Mouse (Mus musculus) limb, embryonic 10.5 days (tissue): ENCODE results near the gene Chkb. TPM values are rescaled to one million over a fixed set of nuclear protein-coding genes. Genes with fewer than 3 reads are reported as not detected.
A peak's percentile ranks its signal among the peaks of the same experiment; 100 is the strongest.

Experiments used
- DNase-seq: peaks from one replicate; pipeline ENCODE4 v3.0.0-alpha.2; 2017; ENCODE audit warnings: low spot score
- H3K27ac ChIP-seq: fragments of 300-500 bp; sonication (generic); 2 replicates; pipeline ENCODE4 v1.5.1; 2016; ENCODE audit warnings: mild to moderate bottlenecking
- H3K27me3 ChIP-seq: fragments of 300-500 bp; sonication (generic); 2 replicates; pipeline ENCODE4 v1.6.1; 2016; ENCODE audit warnings: low read depth, mild to moderate bottlenecking; ENCODE audit not compliant: poor library complexity, severe bottlenecking
- H3K36me3 ChIP-seq: fragments of 300-500 bp; sonication (generic); 2 replicates; pipeline ENCODE4 v1.6.1; 2016; ENCODE audit warnings: mild to moderate bottlenecking, moderate library complexity
- H3K4me1 ChIP-seq: fragments of 300-500 bp; sonication (generic); 2 replicates; pipeline ENCODE4 v1.6.1; 2016
- H3K4me3 ChIP-seq: fragments of 300-500 bp; sonication (generic); 2 replicates; pipeline ENCODE4 v1.5.1; 2016; ENCODE audit warnings: mild to moderate bottlenecking, moderate library complexity
- H3K9me3 ChIP-seq: fragments of 300-500 bp; sonication (generic); replicated peaks from 2 replicates; pipeline ENCODE4 v1.6.1; 2016; ENCODE audit warnings: mild to moderate bottlenecking
- WGBS: fragments of 180-500 bp; shearing (Covaris S2); methylation state at CpG from one replicate; pipeline ENCODE4 v1.1.7; 2016; 5-methylcytosine and 5-hydroxymethylcytosine counted together
- polyA plus RNA-seq: library from polyadenylated mRNA; unstranded; fragments of >200 nt; fragmentation: Nextera tagmentation; extraction: Ambion mirVana; gene quantifications from 2 replicates; pipeline ENCODE4 v1.2.1, GENCODE M21; 2016

The Chkb gene
- 38.6 and 41.9 TPM in 2 replicates for polyA plus RNA-seq

- no peaks in the 10 kb centered on the region for H3K27me3 ChIP-seq
- H3K36me3 ChIP-seq: peaks cover 25% of the 10 kb centered on the region
- WGBS: 1% methylated on average over 70 of the region's 70 CpGs
- H3K27ac ChIP-seq: peak within 1 kb of the TSS; percentile 94
- DNase-seq: peak; percentile 92
- H3K4me1 ChIP-seq: peaks cover 32% of the 10 kb centered on the region
- peak within 1 kb of the TSS; percentile 88 for H3K4me3 ChIP-seq
- H3K9me3 ChIP-seq: no peaks in the 10 kb centered on the region
These were observed at the start of gene Chkb, which contains the start of the genes C730034F03Rik and Gm44502 for GRCm38 (mm10) chr15:89429352-89430221. TSS of gene Chkb (minus strand) at chr15:89429908. TSS of gene C730034F03Rik (plus strand) at chr15:89429589. TSS of gene Gm44502 (minus strand) at chr15:89429696.

GRCm38 (mm10) chr15:89478622-89479021 lies 48.9 kb upstream of the Chkb start:
- no peaks in the 10 kb centered on the region for H3K9me3 ChIP-seq
- WGBS: 84% methylated on average over 3 of the region's 3 CpGs
- H3K27me3 ChIP-seq: no peaks in the 10 kb centered on the region
- no peak overlapping the region for H3K27ac ChIP-seq
- no peak overlapping the region for H3K4me3 ChIP-seq
- no peak for DNase-seq
- H3K4me1 ChIP-seq: peaks cover 15% of the 10 kb centered on the region
- no peaks in the 10 kb centered on the region for H3K36me3 ChIP-seq

- H3K27me3 ChIP-seq: no peaks in the 10 kb centered on the region
- 0 out of 2 replicates have a peak, but pooled peaks cover 3% of the 10 kb centered on the region for H3K36me3 ChIP-seq
- H3K4me1 ChIP-seq: peaks cover 15% of the 10 kb centered on the region
- no peak overlapping the region for H3K27ac ChIP-seq
- 53% methylated on average over 8 of the region's 8 CpGs for WGBS
- H3K4me3 ChIP-seq: no peak overlapping the region
- no peak for DNase-seq
- H3K9me3 ChIP-seq: no peaks in the 10 kb centered on the region
These were observed 48.1 kb upstream of the Chkb start for GRCm38 (mm10) chr15:89477806-89478205.

GRCm38 (mm10) chr15:89477091-89477491 lies 47.4 kb upstream of the Chkb start, which contains the start of gene Arsa:
TSS of gene Arsa (minus strand) at chr15:89477425.
- H3K4me1 ChIP-seq: peaks cover 15% of the 10 kb centered on the region
- H3K36me3 ChIP-seq: 0 out of 2 replicates have a peak, but pooled peaks cover 3% of the 10 kb centered on the region
- no peak for DNase-seq
- no peaks in the 10 kb centered on the region for H3K9me3 ChIP-seq
- H3K27me3 ChIP-seq: no peaks in the 10 kb centered on the region
- peak within 1 kb of the TSS; percentile 83 for H3K27ac ChIP-seq
- WGBS: 30% methylated on average over 9 of the region's 9 CpGs
- peak within 1 kb of the TSS; percentile 59 for H3K4me3 ChIP-seq

GRCm38 (mm10) chr15:89476475-89476815 lies 46.7 kb upstream of the Chkb start:
- Histone ChIP-seq H3K4me1 (peaks cover 15% of the 10 kb centered on the region), H3K36me3 (0 out of 2 replicates have a peak, but pooled peaks cover 3% of the 10 kb centered on the region), H3K27ac (peak overlapping the region; percentile 83), H3K27me3 (no peaks in the 10 kb centered on the region), H3K4me3 (peak overlapping the region; percentile 59), H3K9me3 (no peaks in the 10 kb centered on the region)
- WGBS: 6% methylated on average over 5 of the region's 5 CpGs
- DNase-seq: no peak

- Histone ChIP-seq H3K9me3 (no peaks in the 10 kb centered on the region), H3K4me1 (peaks cover 15% of the 10 kb centered on the region), H3K27ac (peak overlapping the region; percentile 83), H3K27me3 (no peaks in the 10 kb centered on the region), H3K36me3 (0 out of 2 replicates have a peak, but pooled peaks cover 3% of the 10 kb centered on the region), H3K4me3 (peak overlapping the region; percentile 59)
- WGBS: 10% methylated on average over 44 of the region's 44 CpGs
- peak; percentile 90 for DNase-seq
These were observed 46.1 kb upstream of the Chkb start for GRCm38 (mm10) chr15:89475611-89476474.

GRCm38 (mm10) chr15:89475293-89475600 lies 45.5 kb upstream of the Chkb start:
- Histone ChIP-seq H3K27ac (no peak overlapping the region), H3K36me3 (0 out of 2 replicates have a peak, but pooled peaks cover 3% of the 10 kb centered on the region), H3K9me3 (no peaks in the 10 kb centered on the region), H3K4me1 (peaks cover 15% of the 10 kb centered on the region), H3K4me3 (peak overlapping the region; percentile 59), H3K27me3 (no peaks in the 10 kb centered on the region)
- 86% methylated on average over 7 of the region's 7 CpGs for WGBS
- no peak for DNase-seq

- no peak for DNase-seq
- Histone ChIP-seq H3K4me1 (peaks cover 15% of the 10 kb centered on the region), H3K4me3 (peak overlapping the region; percentile 59; the same call in 1 of the 2 replicates), H3K36me3 (0 out of 2 replicates have a peak, but pooled peaks cover 3% of the 10 kb centered on the region), H3K27me3 (no peaks in the 10 kb centered on the region), H3K9me3 (no peaks in the 10 kb centered on the region), H3K27ac (no peak overlapping the region)
- 92% methylated on average over 19 of the region's 19 CpGs for WGBS
These were observed 45.0 kb upstream of the Chkb start for GRCm38 (mm10) chr15:89474596-89475292.

- WGBS: 97% methylated on average over 8 of the region's 8 CpGs
- H3K27ac ChIP-seq: no peak overlapping the region
- H3K4me1 ChIP-seq: peaks cover 15% of the 10 kb centered on the region
- no peak for DNase-seq
- no peak overlapping the region; the same call in 1 of the 2 replicates for H3K4me3 ChIP-seq
- H3K27me3 ChIP-seq: no peaks in the 10 kb centered on the region
- 0 out of 2 replicates have a peak, but pooled peaks cover 3% of the 10 kb centered on the region for H3K36me3 ChIP-seq
- H3K9me3 ChIP-seq: no peaks in the 10 kb centered on the region
These were observed 44.2 kb upstream of the Chkb start for GRCm38 (mm10) chr15:89473921-89474320.

- no peaks in the 10 kb centered on the region for H3K9me3 ChIP-seq
- no peak overlapping the region for H3K4me3 ChIP-seq
- 86% methylated on average over 9 of the region's 9 CpGs for WGBS
- H3K36me3 ChIP-seq: 0 out of 2 replicates have a peak, but pooled peaks cover 3% of the 10 kb centered on the region
- peaks cover 15% of the 10 kb centered on the region for H3K4me1 ChIP-seq
- no peak overlapping the region for H3K27ac ChIP-seq
- no peaks in the 10 kb centered on the region for H3K27me3 ChIP-seq
- no peak for DNase-seq
These were observed 43.7 kb upstream of the Chkb start for GRCm38 (mm10) chr15:89473370-89473769.

- WGBS: 89% methylated on average over 4 of the region's 4 CpGs
- 0 out of 2 replicates have a peak, but pooled peaks cover 3% of the 10 kb centered on the region for H3K36me3 ChIP-seq
- no peak overlapping the region for H3K4me3 ChIP-seq
- DNase-seq: no peak
- H3K9me3 ChIP-seq: no peaks in the 10 kb centered on the region
- no peaks in the 10 kb centered on the region for H3K27me3 ChIP-seq
- peaks cover 7% of the 10 kb centered on the region for H3K4me1 ChIP-seq
- no peak overlapping the region for H3K27ac ChIP-seq
These were observed 41.8 kb upstream of the Chkb start for GRCm38 (mm10) chr15:89471476-89471875.

GRCm38 (mm10) chr15:89468577-89468976 lies 38.9 kb upstream of the Chkb start:
- Histone ChIP-seq H3K4me3 (no peak overlapping the region), H3K27ac (no peak overlapping the region), H3K9me3 (no peaks in the 10 kb centered on the region), H3K36me3 (0 out of 2 replicates have a peak, but pooled peaks cover 3% of the 10 kb centered on the region), H3K27me3 (no peaks in the 10 kb centered on the region), H3K4me1 (peaks cover 5% of the 10 kb centered on the region; the same call in 1 of the 2 replicates)
- 40% methylated on average over 2 of the region's 2 CpGs for WGBS
- no peak for DNase-seq
